Mouse (Mus musculus) midbrain, embryonic 15.5 days (tissue): ENCODE measurements around the gene Wdr24. TPM values are rescaled to one million over a fixed set of nuclear protein-coding genes. Genes with fewer than 3 reads are reported as not detected.
"Not testable (repeated sequence)": the region's sequence is repeated elsewhere in the genome, so short reads cannot be mapped to it uniquely, and the experiment has no call there.

Source experiments
- ATAC-seq: fragments of 200-750 bp; cut with Nextera tagmentation; replicated peaks from 2 replicates; pipeline ENCODE4 v1.8.0; 2017; ENCODE audit warnings: moderate TSS enrichment
- H3K27ac ChIP-seq: fragments of 300-500 bp; sonication (generic); 2 replicates; pipeline ENCODE4 v1.5.1; 2015; ENCODE audit warnings: mild to moderate bottlenecking, inconsistent platforms
- H3K27me3 ChIP-seq: fragments of 300-500 bp; sonication (generic); replicated peaks from 2 replicates; pipeline ENCODE4 v1.6.1; 2015; ENCODE audit warnings: inconsistent platforms
- H3K36me3 ChIP-seq: fragments of 300-500 bp; sonication (generic); replicated peaks from 2 replicates; pipeline ENCODE4 v1.6.1; 2015; ENCODE audit warnings: inconsistent platforms
- H3K4me1 ChIP-seq: fragments of 300-500 bp; sonication (generic); 2 replicates; pipeline ENCODE4 v1.6.1; 2015; ENCODE audit warnings: inconsistent platforms
- H3K4me2 ChIP-seq: fragments of 300-500 bp; sonication (generic); 2 replicates; pipeline ENCODE4 v1.6.1; 2015; ENCODE audit warnings: inconsistent platforms, mild to moderate bottlenecking, moderate library complexity
- H3K4me3 ChIP-seq: fragments of 300-500 bp; sonication (generic); 2 replicates; pipeline ENCODE4 v1.5.1; 2015; ENCODE audit warnings: mild to moderate bottlenecking, inconsistent platforms
- H3K9ac ChIP-seq: fragments of 300-500 bp; sonication (generic); 2 replicates; pipeline ENCODE4 v1.6.1; 2015; ENCODE audit warnings: mild to moderate bottlenecking, inconsistent platforms
- H3K9me3 ChIP-seq: fragments of 300-500 bp; sonication (generic); 2 replicates; pipeline ENCODE4 v1.6.1; 2016; ENCODE audit warnings: inconsistent platforms
- WGBS: fragments of 180-500 bp; shearing (Covaris S2); methylation state at CpG from one replicate; pipeline ENCODE4 v1.1.7; 2015; ENCODE audit warnings: mixed read lengths; 5-methylcytosine and 5-hydroxymethylcytosine counted together
- polyA plus RNA-seq: library from polyadenylated mRNA; unstranded; fragments of >200 nt; fragmentation: Nextera tagmentation; extraction: Ambion mirVana; gene quantifications from 2 replicates; pipeline ENCODE4 v1.2.1, GENCODE M21; 2015

Gene Wdr24
- polyA plus RNA-seq, 1 experiment from 2014 or later, result 35.2 TPM

GRCm38 (mm10) chr17:25792615-25793014 lies 30.8 kb upstream of the Wdr24 start, which contains the start of gene Fam173a:
TSS of gene Fam173a (minus strand) at chr17:25792901.
- Histone ChIP-seq H3K27ac (peak within 1 kb of the TSS; percentile 95), H3K4me2 (peak within 1 kb of the TSS; percentile 95), H3K36me3 (peaks cover 10% of the 10 kb centered on the region; the same call in 1 of the 2 replicates), H3K9me3 (no peaks in the 10 kb centered on the region), H3K4me1 (peaks cover 55% of the 10 kb centered on the region), H3K27me3 (no peaks in the 10 kb centered on the region; the same call in 1 of the 2 replicates), H3K9ac (peak within 1 kb of the TSS; percentile 83), H3K4me3 (peak within 1 kb of the TSS; percentile 61)
- 0% methylated on average over 14 of the region's 14 CpGs for WGBS
- peak; percentile 50 for ATAC-seq

GRCm38 (mm10) chr17:25794197-25794596 lies 29.2 kb upstream of the Wdr24 start:
- WGBS, result 14% methylated on average over 13 of the region's 13 CpGs
- no peak overlapping the region for H3K4me3 ChIP-seq
- no peak for ATAC-seq
- 0 out of 2 replicates have a peak, but pooled peaks cover 3% of the 10 kb centered on the region for H3K36me3 ChIP-seq
- peaks cover 55% of the 10 kb centered on the region for H3K4me1 ChIP-seq
- no peaks in the 10 kb centered on the region; the same call in 1 of the 2 replicates for H3K27me3 ChIP-seq
- H3K9ac ChIP-seq, result no peak overlapping the region
- H3K9me3 ChIP-seq, result no peaks in the 10 kb centered on the region
- H3K4me2 ChIP-seq, result peak overlapping the region; percentile 2; the same call in 1 of the 2 replicates
- H3K27ac ChIP-seq, result no peak overlapping the region

DNA sequence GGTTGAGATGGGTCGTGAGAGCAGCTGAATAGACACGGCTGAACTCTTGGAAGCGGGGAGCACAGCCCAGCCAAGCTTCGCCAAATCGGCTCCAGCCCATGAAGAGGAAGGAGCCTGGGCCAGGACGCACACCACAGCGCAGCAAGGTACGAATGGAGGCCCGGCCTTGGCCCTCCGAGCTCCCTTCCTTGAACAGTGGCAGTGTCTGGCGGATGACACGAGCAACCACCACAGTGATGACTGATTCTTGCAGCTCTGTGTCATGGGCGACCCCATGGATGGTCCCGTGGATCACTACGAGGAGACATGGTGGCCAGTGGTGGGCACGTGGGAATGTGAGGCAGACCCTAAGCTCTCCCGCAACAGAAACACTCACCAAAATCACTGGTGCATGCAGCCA lies 28.4 kb upstream of the Wdr24 start:
- H3K4me3 ChIP-seq, result 0 out of 2 replicates have a peak overlapping the region, but pooled peaks have one; percentile 57
- WGBS, result 39% methylated on average over 17 of the region's 17 CpGs
- H3K9me3 ChIP-seq, result no peaks in the 10 kb centered on the region
- peaks cover 55% of the 10 kb centered on the region for H3K4me1 ChIP-seq
- H3K27ac ChIP-seq, result peak overlapping the region; percentile 59; the same call in 1 of the 2 replicates
- no peak overlapping the region for H3K9ac ChIP-seq
- peak overlapping the region; percentile 92 for H3K4me2 ChIP-seq
- no peaks in the 10 kb centered on the region for H3K36me3 ChIP-seq
- no peaks in the 10 kb centered on the region; the same call in 1 of the 2 replicates for H3K27me3 ChIP-seq
- ATAC-seq, result no peak

DNA sequence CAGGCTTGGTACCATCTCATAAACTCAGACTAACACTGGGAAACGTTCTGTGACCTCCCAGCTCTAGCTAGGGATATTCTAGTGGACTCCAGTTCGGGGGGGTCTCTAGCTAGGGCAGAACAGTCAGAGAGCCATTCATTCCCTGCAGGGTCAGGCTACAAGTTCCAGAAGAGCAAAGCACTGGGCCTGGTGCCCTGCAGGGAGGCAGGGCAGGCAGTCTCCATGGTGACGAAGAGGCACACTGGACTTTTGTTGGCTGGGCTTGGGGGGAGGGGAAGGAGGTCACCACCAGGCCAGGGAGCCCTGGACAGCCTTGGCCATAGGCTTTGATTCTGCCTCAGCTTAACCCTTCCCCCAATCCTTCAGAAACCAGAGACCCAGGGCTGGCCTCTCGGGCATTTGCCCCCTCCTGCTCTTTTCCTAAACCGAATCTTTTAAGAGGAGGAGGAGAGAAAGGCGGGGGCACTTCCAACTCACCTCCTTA lies 27.8 kb upstream of the Wdr24 start, which contains the start of gene AC134908.4:
Gene AC134908.4, minus strand, starts transcription at position 51 of the 484 bp plus-strand sequence.
- H3K4me3 ChIP-seq, result peak within 1 kb of the TSS; percentile 57
- H3K36me3 ChIP-seq, result no peaks in the 10 kb centered on the region
- no peaks in the 10 kb centered on the region; the same call in 1 of the 2 replicates for H3K27me3 ChIP-seq
- H3K27ac ChIP-seq, result peak within 1 kb of the TSS; percentile 59
- no peak for ATAC-seq
- peak within 1 kb of the TSS; percentile 48 for H3K9ac ChIP-seq
- no peaks in the 10 kb centered on the region for H3K9me3 ChIP-seq
- peaks cover 52% of the 10 kb centered on the region for H3K4me1 ChIP-seq
- H3K4me2 ChIP-seq, result peak within 1 kb of the TSS; percentile 92
- 7% methylated on average over 6 of the region's 6 CpGs for WGBS

- Histone ChIP-seq H3K4me2 (peak overlapping the region; percentile 92), H3K27ac (peak overlapping the region; percentile 59), H3K9ac (peak overlapping the region; percentile 48), H3K9me3 (no peaks in the 10 kb centered on the region), H3K4me3 (peak overlapping the region; percentile 57), H3K36me3 (no peaks in the 10 kb centered on the region), H3K4me1 (peaks cover 47% of the 10 kb centered on the region), H3K27me3 (no peaks in the 10 kb centered on the region; the same call in 1 of the 2 replicates)
- WGBS, result under 1% methylated on average over 37 of the region's 37 CpGs
- no peak for ATAC-seq
These were observed 27.1 kb upstream of the Wdr24 start for GRCm38 (mm10) chr17:25796211-25796771.

DNA sequence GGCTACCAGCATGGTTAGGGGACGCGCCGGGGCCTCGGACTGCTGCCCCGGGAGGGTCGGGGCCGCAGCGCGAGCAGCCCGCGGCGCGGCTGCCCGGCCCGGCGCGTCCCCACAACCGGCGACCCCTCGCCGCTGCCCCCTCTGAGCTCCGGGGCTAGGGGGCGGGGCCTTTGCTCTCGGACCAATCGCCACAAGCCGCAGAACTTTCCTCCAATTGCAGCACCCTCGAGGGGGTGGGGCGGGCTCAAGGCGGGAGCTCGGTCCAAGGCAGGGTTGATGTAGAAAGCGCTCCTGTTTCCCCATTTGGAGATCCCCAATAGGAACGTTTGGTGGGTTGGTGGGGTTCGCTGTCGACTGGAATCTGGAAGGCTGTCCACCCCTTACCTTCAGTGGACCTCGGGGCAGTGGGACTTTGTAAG lies 26.5 kb upstream of the Wdr24 start, which contains the start of gene Metrn:
Gene Metrn, minus strand, starts transcription at position 186 of the 419 bp plus-strand sequence.
- Histone ChIP-seq H3K9ac (peak within 1 kb of the TSS; percentile 48), H3K27me3 (no peaks in the 10 kb centered on the region; the same call in 1 of the 2 replicates), H3K9me3 (no peaks in the 10 kb centered on the region), H3K36me3 (no peaks in the 10 kb centered on the region), H3K4me2 (peak within 1 kb of the TSS; percentile 92), H3K27ac (peak within 1 kb of the TSS; percentile 59), H3K4me1 (peaks cover 48% of the 10 kb centered on the region), H3K4me3 (peak within 1 kb of the TSS; percentile 57)
- 0% methylated on average over 35 of the region's 35 CpGs for WGBS
- ATAC-seq, result peak; percentile 44; the same call in 1 of the 2 replicates

DNA sequence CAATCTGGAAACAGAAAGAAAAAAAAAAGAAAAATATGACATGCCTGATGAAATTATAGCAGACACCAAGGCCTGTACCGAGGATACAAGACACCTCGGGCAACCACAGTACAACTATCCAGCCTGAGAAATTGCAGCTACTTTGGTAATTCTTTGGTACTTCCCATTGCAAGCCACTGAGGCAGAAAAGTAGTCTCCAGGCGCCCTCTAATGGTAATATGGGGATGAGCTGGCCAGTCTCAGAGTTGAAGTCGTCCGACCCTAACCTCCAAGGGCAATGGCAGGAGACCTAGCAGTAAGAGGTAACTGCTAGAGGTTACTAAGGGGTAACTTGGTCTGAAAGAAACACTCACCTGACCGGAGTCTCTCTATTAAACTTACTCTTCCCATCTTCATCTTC lies 22.4 kb upstream of the Wdr24 start:
- 11% methylated on average over 6 of the region's 6 CpGs for WGBS
- Histone ChIP-seq H3K36me3 (no peaks in the 10 kb centered on the region), H3K4me1 (peaks cover 44% of the 10 kb centered on the region)

GRCm38 (mm10) chr17:25802825-25803517 lies 20.5 kb upstream of the Wdr24 start:
- Histone ChIP-seq H3K9me3 (no peaks in the 10 kb centered on the region), H3K27ac (peak overlapping the region; percentile 93), H3K4me1 (peaks cover 31% of the 10 kb centered on the region), H3K9ac (peak overlapping the region; percentile 31), H3K36me3 (no peaks in the 10 kb centered on the region), H3K4me2 (peak overlapping the region; percentile 43), H3K27me3 (no peaks in the 10 kb centered on the region), H3K4me3 (peak overlapping the region; percentile 18)
- ATAC-seq, result peak; percentile 94
- 9% methylated on average over 10 of the region's 10 CpGs for WGBS

More for the DNA sequence above, 22.4 kb upstream of the Wdr24 start:
- H3K4me2 ChIP-seq, result no peak overlapping the region
- no peak overlapping the region for H3K4me3 ChIP-seq
- H3K27me3 ChIP-seq, result no peaks in the 10 kb centered on the region; the same call in 1 of the 2 replicates
- no peak for ATAC-seq
- no peaks in the 10 kb centered on the region for H3K9me3 ChIP-seq
- no peak overlapping the region for H3K9ac ChIP-seq
- H3K27ac ChIP-seq, result no peak overlapping the region

- no peak overlapping the region for H3K9ac ChIP-seq
- no peaks in the 10 kb centered on the region for H3K36me3 ChIP-seq
- no peak overlapping the region for H3K27ac ChIP-seq
- H3K4me1 ChIP-seq, result peaks cover 51% of the 10 kb centered on the region
- H3K4me3 ChIP-seq, result no peak overlapping the region
- 87% methylated on average over 4 of the region's 4 CpGs for WGBS
- no peaks in the 10 kb centered on the region for H3K27me3 ChIP-seq
- H3K4me2 ChIP-seq, result no peak overlapping the region
- H3K9me3 ChIP-seq, result no peaks in the 10 kb centered on the region
- ATAC-seq, result no peak
These were observed 16.9 kb upstream of the Wdr24 start for GRCm38 (mm10) chr17:25806507-25806906.

DNA sequence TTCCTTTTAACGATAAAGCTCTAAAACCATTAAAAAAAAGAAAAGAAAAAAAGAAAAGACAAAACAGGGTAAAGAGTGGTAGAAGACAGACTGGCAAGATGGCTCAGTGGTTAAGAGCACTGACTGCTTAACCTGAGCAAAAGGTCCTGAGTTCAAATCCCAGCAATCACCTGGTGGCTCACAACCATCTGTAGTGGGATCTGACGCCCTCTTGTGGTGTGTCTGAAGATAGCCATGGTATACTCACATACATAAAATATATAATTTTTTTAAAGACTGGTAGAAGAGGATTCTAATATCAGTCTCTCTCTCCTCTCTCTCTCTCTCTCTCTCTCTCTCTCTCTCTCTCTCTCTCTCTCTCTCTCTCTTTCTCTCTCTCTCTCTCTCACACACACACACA lies 16.0 kb upstream of the Wdr24 start:
- H3K36me3 ChIP-seq, H3K4me3 ChIP-seq, H3K9me3 ChIP-seq, H3K27ac ChIP-seq, H3K27me3 ChIP-seq, H3K4me2 ChIP-seq, H3K9ac ChIP-seq, ATAC-seq: not testable (repeated sequence)
- H3K4me1 ChIP-seq, result peaks cover 52% of the 10 kb centered on the region
- 43% methylated on average over 2 of the region's 2 CpGs for WGBS

DNA sequence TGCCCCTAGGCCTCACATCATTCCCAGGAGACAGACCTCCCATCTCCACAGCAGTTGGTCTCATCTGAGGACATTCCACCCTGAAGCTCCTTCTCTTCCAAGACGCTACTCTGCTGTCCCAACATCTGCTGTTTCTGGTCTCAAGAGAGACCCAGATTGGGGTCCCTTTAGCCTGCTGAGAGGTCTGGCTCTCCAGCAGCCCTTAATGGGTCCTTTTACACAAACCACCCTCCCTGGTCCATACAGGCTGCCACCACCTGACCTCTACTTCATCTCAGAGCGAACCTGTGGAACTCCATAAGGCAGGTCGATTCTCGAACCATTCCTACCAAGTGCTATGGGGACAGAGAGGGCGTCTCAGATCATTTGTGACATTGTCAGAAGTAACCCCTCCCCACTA lies 15.4 kb upstream of the Wdr24 start:
- WGBS, result 30% methylated on average over 5 of the region's 5 CpGs
- Histone ChIP-seq H3K27ac (peak overlapping the region; percentile 99), H3K27me3 (no peaks in the 10 kb centered on the region), H3K9me3 (no peaks in the 10 kb centered on the region), H3K4me3 (peak overlapping the region; percentile 79), H3K36me3 (no peaks in the 10 kb centered on the region), H3K9ac (peak overlapping the region; percentile 98), H3K4me1 (peaks cover 52% of the 10 kb centered on the region), H3K4me2 (peak overlapping the region; percentile 97)
- no peak for ATAC-seq
